Comparison of ENCODE assay signal across 28 mouse cellular contexts in genomic region chr4:101216286-101216685, GRCm38 (mm10). TPM values are rescaled to one million over a fixed set of nuclear protein-coding genes. Genes with fewer than 3 reads are reported as not detected.
A peak's percentile ranks its signal among the peaks of the same experiment; 100 is the strongest.
DNase-seq lines count a peak whose midpoint lies in the region; ATAC-seq and TF ChIP-seq lines count a peak whose summit lies in the region.
"Had no signal": no experiment of that assay in that cellular context is flagged by ENCODE, and none has a peak within 500 bp of the region (broad histone marks: within the 10 kb centered on the region; RNA-seq: fewer than 3 reads in every experiment).

No protein-coding gene starts in this region.

- TF ChIP-seq CTCF in spleen, adult 2 months (IDR thresholded peaks at IDR 0.05; ENCODE audit: extremely low read depth, insufficient read depth, insufficient read length, insufficient replicate concordance) = no peak

- H3K27me3 ChIP-seq in spleen, adult 2 months (ENCODE audit: control insufficient read depth, insufficient read depth, low read length) = no peaks in the 10 kb centered on the region
- no peaks in the 10 kb centered on the region for H3K27me3 ChIP-seq in kidney, embryonic 16.5 days (ENCODE audit: insufficient read depth, low read length)
- no peaks in the 10 kb centered on the region for H3K27me3 ChIP-seq in liver, embryonic 12.5 days (replicated peaks)
- H3K27me3 ChIP-seq in forebrain, embryonic 12.5 days = no peaks in the 10 kb centered on the region
- H3K27me3 ChIP-seq: CH12.LX; embryonic facial prominence, embryonic 13.5 days; midbrain, embryonic 15.5 days; neural tube, embryonic 13.5 days; Patski had no signal

- peaks cover 30% of the 10 kb centered on the region for H3K4me1 ChIP-seq in spleen, adult 2 months (ENCODE audit: control insufficient read depth, insufficient read depth, insufficient read length)
- H3K4me1 ChIP-seq in kidney, embryonic 16.5 days (ENCODE audit: insufficient read depth, low read length) = peaks cover 35% of the 10 kb centered on the region
- H3K4me1 ChIP-seq in liver, embryonic 12.5 days = peaks cover 47% of the 10 kb centered on the region
- H3K4me1 ChIP-seq in forebrain, embryonic 12.5 days = 0 out of 2 replicates have a peak, but pooled peaks cover 2% of the 10 kb centered on the region
- H3K4me1 ChIP-seq: midbrain, embryonic 15.5 days; neural tube, embryonic 13.5 days had no signal

- TF ChIP-seq POLR2A in spleen, adult 2 months (IDR thresholded peaks at IDR 0.05; ENCODE audit: low read depth, low read length) = no peak

- no peaks in the 10 kb centered on the region for H3K9me3 ChIP-seq in kidney, embryonic 16.5 days (ENCODE audit: low read length)
- H3K9me3 ChIP-seq in liver, embryonic 12.5 days (replicated peaks) = no peaks in the 10 kb centered on the region
- no peaks in the 10 kb centered on the region for H3K9me3 ChIP-seq in forebrain, embryonic 12.5 days
- H3K9me3 ChIP-seq: embryonic facial prominence, embryonic 13.5 days; G1E; midbrain, embryonic 15.5 days; neural tube, embryonic 13.5 days had no signal

- no peak overlapping the region for H3K4me2 ChIP-seq in kidney, embryonic 16.5 days (replicated peaks; ENCODE audit: low read depth, low read length)
- no peak overlapping the region for H3K4me2 ChIP-seq in liver, embryonic 12.5 days
- H3K4me2 ChIP-seq in forebrain, embryonic 12.5 days = no peak overlapping the region
- H3K4me2 ChIP-seq: embryonic facial prominence, embryonic 13.5 days; heart, embryonic 11.5 days; midbrain, embryonic 15.5 days; neural tube, embryonic 13.5 days had no signal

- ATAC-seq in kidney, embryonic 16.5 days (ENCODE audit: low FRiP score, low TSS enrichment) = peak; percentile 80
- no peak for ATAC-seq in liver, embryonic 12.5 days
- no peak for ATAC-seq in forebrain, embryonic 12.5 days (ENCODE audit: low FRiP score)
- ATAC-seq: forebrain, embryonic 14.5 days; hindbrain, postnatal 0 days; midbrain, embryonic 15.5 days; Patski had no signal

- no peak overlapping the region for H3K4me3 ChIP-seq in spleen, adult 2 months (ENCODE audit: extremely low read depth, insufficient read depth, insufficient read length)
- H3K4me3 ChIP-seq in kidney, embryonic 16.5 days (ENCODE audit: low read length) = no peak overlapping the region
- H3K4me3 ChIP-seq in liver, embryonic 12.5 days = no peak overlapping the region
- H3K4me3 ChIP-seq in forebrain, embryonic 12.5 days (replicated peaks) = no peak overlapping the region
- H3K4me3 ChIP-seq: embryonic facial prominence, embryonic 13.5 days; erythroblast, embryonic 14.5 days; layer of hippocampus, adult 2 months; midbrain, embryonic 15.5 days; neural tube, embryonic 13.5 days had no signal

- no peak overlapping the region for H3K9ac ChIP-seq in kidney, embryonic 16.5 days (replicated peaks; ENCODE audit: low read length)
- H3K9ac ChIP-seq in liver, embryonic 12.5 days = no peak overlapping the region
- no peak overlapping the region for H3K9ac ChIP-seq in forebrain, embryonic 12.5 days
- H3K9ac ChIP-seq: embryonic facial prominence, embryonic 13.5 days; midbrain, embryonic 15.5 days; neural tube, embryonic 13.5 days had no signal

- peaks cover 4% of the 10 kb centered on the region; the same call in 1 of the 2 replicates for H3K36me3 ChIP-seq in spleen, adult 2 months (ENCODE audit: control insufficient read depth, insufficient read depth, low read length)
- no peaks in the 10 kb centered on the region for H3K36me3 ChIP-seq in kidney, embryonic 16.5 days (ENCODE audit: insufficient read depth, low read length)
- no peaks in the 10 kb centered on the region for H3K36me3 ChIP-seq in liver, embryonic 12.5 days
- no peaks in the 10 kb centered on the region for H3K36me3 ChIP-seq in forebrain, embryonic 12.5 days (replicated peaks)
- H3K36me3 ChIP-seq: embryonic facial prominence, embryonic 13.5 days; midbrain, embryonic 15.5 days; neural tube, embryonic 13.5 days had no signal

- no peak for DNase-seq in spleen, adult 2 months (ENCODE audit: low read depth in 1 of 2, low spot score in 2 of 2)
- no peak for DNase-seq in spleen, postnatal 14 days (ENCODE audit: low spot score in 2 of 2)
- no peak for DNase-seq in left cerebral cortex, adult 11 months (ENCODE audit: low spot score)
- DNase-seq in neural tube, embryonic 10.5 days (ENCODE audit: extremely low spot score, low spot score) = no peak
- DNase-seq: adrenal gland, adult 8-10 months; B cell, adult 2 months; cerebellum, adult 2 months; cerebellum, postnatal 25 days; embryo, embryonic 11 days; lung, adult 18-20 months; retina, postnatal 1 day; right cerebral cortex, postnatal 4 days; thymus, adult 18-20 months; thymus, postnatal 36 days had no signal

- 89% methylated on average over 4 of the region's 4 CpGs for WGBS in spleen, adult 2 months
- 50% methylated on average over 4 of the region's 4 CpGs for WGBS in kidney, embryonic 16.5 days
- 78% methylated on average over 4 of the region's 4 CpGs for WGBS in liver, embryonic 12.5 days (ENCODE audit: insufficient replicate concordance)
- 92% methylated on average over 4 of the region's 4 CpGs for WGBS in forebrain, embryonic 12.5 days

- peak overlapping the region; percentile 29; the same call in 1 of the 2 replicates for H3K27ac ChIP-seq in spleen, adult 2 months (ENCODE audit: insufficient read depth, low read length)
- peak overlapping the region; percentile 13 for H3K27ac ChIP-seq in kidney, embryonic 16.5 days (ENCODE audit: low read length)
- peak overlapping the region; percentile 43; the same call in 1 of the 2 replicates for H3K27ac ChIP-seq in liver, embryonic 12.5 days
- no peak overlapping the region for H3K27ac ChIP-seq in forebrain, embryonic 12.5 days
- H3K27ac ChIP-seq: embryonic facial prominence, embryonic 13.5 days; hindbrain, postnatal 0 days; layer of hippocampus, adult 2 months; midbrain, embryonic 15.5 days; neural tube, embryonic 13.5 days had no signal

RNA-seq across cellular contexts. Expression of gene Jak1, which starts 48.8 kb away (rescaled TPM):
- polyA plus RNA-seq in spleen, adult 2 months (2012; rRNA removed) = 63.9 and 69.0 TPM in 2 replicates
- polyA plus RNA-seq in kidney, embryonic 16.5 days (2015; fragmentation: Nextera tagmentation; extraction: Ambion mirVana) = 104 TPM in 2 replicates
- polyA plus RNA-seq in liver, embryonic 12.5 days (2016; fragmentation: Nextera tagmentation; extraction: Ambion mirVana) = 59.7 and 61.2 TPM in 2 replicates
- polyA plus RNA-seq in forebrain, embryonic 12.5 days (2016; fragmentation: Nextera tagmentation; extraction: Ambion mirVana) = 44.9 and 46.0 TPM in 2 replicates
